Mouse (Mus musculus): ENCODE data around the gene Agap2. TPM values are rescaled to one million over a fixed set of nuclear protein-coding genes. Genes with fewer than 3 reads are reported as not detected.

Agap2 gene
- 100 to 1,000 TPM; 166 to 167 TPM for total RNA-seq (2023)

GRCm38 (mm10) chr10:127075080-127075479 lies at the start of gene Agap2:
Gene Agap2 (plus strand): TSS chr10:127075284.

DNA sequence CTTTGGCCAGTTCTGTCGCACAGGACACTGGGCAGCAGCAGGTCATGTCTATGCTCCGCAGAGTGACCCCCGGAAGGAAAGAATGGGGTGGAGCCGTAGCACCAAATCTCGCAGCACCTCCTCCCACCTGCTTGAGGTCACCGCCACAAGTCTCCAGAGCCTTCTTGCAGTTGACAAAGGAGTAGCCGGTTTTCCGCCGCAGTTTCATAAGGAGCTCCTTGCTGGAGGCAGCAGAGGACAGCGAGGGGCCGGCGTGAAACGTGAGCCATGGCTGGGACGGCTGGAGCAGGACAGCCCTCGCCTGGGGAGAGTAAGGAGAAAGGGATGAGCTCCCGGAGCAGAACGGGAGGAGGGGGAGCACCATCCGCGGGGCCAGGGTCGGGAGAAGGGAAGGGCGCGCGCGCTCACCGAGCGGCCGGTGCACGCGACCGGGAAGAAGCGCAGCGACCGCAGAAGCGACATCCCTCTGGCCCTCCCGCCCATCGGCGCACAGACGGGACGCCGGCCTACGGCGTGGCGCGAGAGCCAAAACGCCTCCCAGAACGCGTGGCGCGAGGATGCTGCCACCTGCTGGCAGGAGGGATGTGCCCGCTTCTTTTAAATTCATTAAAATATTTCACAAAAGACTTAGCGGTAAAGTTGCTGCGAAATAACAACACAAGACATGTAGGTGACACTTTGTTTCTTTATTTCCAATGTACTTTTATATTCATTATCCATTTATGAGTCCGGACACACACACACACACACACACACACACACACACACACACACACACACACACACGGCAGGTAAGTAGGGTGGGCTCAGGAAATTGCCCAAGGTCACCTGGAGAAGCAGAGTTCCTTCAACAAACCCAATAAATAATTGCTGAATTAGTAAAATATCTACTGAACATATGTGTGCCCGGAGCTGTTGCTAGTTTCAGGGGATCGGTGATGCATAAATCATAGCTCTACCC lies 44.5 kb upstream of the Agap2 start, which contains the start of gene Tsfm:
Gene Tsfm (minus strand): TSS at position 505 of the 961 bp plus-strand sequence.

DNA sequence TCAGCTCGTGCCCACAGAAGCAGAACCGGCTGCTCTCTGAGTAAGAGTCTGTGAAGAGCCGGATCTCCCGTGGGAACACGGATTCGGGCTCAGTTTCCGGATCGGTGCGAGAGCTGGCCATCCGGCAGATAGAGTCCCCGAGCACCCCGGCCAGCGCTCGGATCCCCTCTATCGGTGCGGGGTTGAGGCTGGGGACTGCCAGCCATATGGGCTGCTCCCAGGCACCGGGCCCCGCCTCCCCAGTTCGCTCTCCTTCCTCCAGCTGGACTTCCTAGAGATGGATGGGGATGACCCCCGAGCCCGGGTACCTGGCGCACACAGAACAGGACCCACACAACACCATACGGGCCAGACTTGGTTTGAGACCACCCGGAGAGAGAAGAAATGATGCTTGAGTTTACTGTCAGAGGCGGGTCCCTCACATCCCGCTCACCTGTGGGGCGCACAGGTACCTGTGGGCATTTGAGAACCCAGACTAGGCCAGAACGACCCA lies 33.8 kb upstream of the Agap2 start, which contains the start of the genes Mettl1 and Eef1akmt3:
Gene Mettl1 (plus strand): TSS at position 141 of the 493 bp plus-strand sequence.
Gene Eef1akmt3 (minus strand): TSS at position 240 of the 493 bp plus-strand sequence.

GRCm38 (mm10) chr10:127047954-127048353 lies 27.1 kb upstream of the Agap2 start, which contains the start of gene Cyp27b1:
Gene Cyp27b1 (plus strand): TSS chr10:127048250.

DNA sequence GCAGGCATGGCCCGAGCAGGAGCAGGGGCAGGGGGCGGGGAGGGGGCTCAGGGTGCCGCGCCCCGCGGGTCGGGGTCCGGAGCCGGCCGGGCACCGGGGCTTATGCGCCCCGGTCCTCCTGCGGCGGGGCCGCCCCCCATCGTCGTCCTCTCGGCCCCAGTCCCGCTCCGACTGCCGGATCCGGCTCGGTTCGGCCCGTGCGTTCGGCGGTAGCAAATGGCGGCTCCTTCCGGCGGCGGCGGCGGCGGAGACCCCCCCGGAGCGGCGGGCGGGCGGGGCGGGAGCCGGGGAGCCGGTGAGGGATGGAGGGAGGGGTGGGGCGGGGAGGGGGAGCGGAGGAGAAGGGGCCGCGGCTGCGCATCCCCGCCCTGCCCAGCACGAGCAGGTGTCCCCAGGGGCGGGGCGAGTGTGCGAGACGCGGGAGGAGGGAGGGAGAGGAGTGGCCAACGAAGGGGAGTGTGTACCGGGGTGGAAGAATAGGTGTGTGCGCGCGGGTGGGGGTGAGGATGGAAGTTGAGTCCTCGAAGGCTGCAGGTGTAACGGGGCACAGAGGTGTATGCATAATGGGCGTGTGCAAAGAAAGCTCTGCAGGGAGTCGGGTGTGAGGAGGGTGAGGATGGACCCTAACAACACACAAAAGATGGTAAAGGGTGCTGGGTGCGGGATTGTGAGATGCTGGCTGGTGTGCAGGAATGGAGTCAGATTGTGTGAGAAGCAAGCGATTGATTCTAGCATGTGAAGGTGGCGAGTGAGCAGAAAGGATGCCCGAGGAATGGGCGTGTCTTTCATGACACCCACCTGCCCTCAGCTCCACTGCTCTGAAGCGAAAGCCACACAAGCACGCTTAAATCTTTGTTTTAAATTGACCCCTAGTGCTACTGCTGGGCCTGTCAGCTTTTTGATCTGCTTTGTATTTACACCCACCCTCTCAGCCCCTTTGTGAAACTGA lies 14.8 kb upstream of the Agap2 start, which contains the start of gene March9:
Gene March9 (minus strand): TSS at position 217 of the 949 bp plus-strand sequence.

DNA sequence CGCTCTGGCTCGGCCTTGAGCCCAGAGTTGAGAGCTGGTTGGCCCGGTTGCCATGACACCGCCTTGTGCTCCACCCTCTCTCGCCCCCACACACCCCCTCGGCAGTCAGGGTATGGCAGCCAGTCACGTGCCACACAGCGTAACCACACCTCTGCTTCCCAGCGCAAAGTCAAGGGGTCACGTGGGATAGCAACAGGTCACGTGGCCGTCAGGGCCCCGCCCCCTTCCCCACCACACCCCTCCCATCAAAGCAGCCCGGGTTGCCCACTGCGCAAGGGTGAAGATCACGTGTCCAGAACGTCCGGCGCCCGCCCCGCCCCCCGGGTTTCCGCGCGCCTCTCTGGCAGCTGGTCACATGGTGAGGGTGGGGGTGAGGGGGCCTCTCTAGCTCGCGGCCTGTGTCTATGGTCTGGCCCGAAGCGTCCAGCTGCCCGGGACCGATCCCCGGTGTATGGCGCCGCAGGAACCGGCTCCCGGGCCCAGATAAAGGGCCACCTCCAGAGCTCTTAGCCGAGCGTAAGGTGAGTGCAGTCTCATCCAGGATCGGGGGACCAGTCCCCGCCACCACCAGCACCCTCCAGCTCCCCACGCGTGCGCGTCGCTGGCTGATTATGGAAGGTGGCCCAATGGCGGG lies 11.7 kb upstream of the Agap2 start, which contains the start of gene Cdk4:
Gene Cdk4 (plus strand): TSS at position 296 of the 634 bp plus-strand sequence.

DNA sequence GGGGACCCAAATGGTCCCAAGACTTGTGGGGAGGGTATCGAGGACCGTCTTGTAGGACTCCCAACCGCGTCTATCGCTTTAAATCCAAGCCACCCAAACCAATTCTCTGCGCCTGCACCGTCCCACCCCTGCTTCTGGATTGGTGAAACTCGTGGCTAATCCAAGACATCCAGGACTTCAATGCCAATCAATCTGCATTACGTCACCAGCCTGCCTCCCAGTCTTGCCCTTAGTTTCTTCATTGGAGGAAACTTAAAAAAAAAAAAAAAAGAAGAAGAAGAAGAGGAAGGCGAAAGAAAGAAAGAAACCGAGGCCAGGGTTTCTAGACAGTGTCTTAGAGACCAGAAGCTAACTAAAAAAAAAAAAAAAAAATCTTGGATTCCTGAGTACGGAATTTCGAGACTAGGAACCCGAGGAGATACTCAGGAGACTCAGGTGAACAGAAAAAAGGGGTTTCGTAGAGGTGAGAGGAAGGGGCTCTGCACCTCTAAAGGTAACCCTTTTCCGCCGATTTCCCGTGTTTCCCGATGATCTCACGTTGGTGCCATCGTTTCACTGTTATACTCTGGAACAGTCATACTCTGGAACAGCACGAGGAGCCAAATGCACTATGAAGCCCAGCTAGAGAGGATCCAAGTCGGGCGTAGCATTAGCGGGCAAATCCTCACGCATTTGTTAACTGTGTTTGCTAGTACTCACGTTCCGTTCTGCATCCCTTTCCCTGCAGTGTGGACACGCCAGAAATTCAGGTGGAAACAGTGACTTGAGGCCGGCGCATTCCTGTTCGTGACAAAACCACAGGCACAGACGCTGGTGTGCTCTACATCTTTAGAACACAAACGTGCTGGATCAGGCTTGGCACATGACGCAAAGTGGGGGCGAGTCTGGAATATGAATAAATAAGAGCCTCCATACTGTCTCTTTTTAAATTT lies 4.6 kb upstream of the Agap2 start, which contains the start of gene Tspan31:
Gene Tspan31 (minus strand): TSS at position 75 of the 932 bp plus-strand sequence.

DNA sequence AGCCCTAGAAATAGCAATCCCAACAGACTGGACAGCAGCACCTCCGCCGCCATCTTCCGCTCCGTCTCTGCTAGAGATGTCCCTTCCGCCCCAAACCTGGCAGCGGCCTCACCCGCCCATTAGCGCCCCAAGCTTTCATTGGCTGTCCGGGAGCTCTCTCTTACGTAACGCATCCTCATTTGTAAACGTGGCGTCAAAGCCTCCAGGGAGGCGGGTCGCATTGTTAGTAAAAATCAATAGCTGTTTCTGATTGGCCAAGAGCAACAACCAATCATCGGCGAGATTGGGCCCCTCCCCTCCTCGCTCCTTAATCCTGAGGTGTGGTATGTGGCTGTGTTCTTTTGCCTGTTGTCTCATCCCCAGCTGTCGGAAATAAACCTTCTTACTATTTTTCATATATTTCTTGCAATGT lies 46.0 kb downstream of the Agap2 start, which contains the start of gene Os9:
Gene Os9 (minus strand): TSS at position 66 of the 412 bp plus-strand sequence.

Other genes starting within 250 kb of the Agap2 start
- gene Atp23, start 173.9 kb upstream of the Agap2 start, total RNA-seq (2023) = 1 to 10 TPM; 6.7 to 8.1 TPM
- gene Ctdsp2, start 96.6 kb upstream of the Agap2 start, total RNA-seq (2023) = 10 to 100 TPM; 94.7 to 97.8 TPM
- gene Avil, start 74.6 kb upstream of the Agap2 start, total RNA-seq (2023) = 1 to 10 TPM; 2.1 to 2.2 TPM
- gene Tsfm, start 44.4 kb upstream of the Agap2 start, total RNA-seq (2023) = 10 to 100 TPM; 18.8 to 20.9 TPM
- 10 to 100 TPM; 23.4 to 26.8 TPM for gene Mettl1, start 33.9 kb upstream of the Agap2 start, total RNA-seq (2023)
- under 1 TPM in 1 of 2 experiments, not detected in 1; 0.21 TPM for gene Eef1akmt3, start 33.8 kb upstream of the Agap2 start, total RNA-seq (2023)
- 1 to 10 TPM in 1 of 2 experiments, under 1 TPM in 1; 0.80 to 2.0 TPM for gene Cyp27b1, start 27.0 kb upstream of the Agap2 start, total RNA-seq (2023)
- 1 to 10 TPM; 5.4 to 5.7 TPM for gene March9, start 15.1 kb upstream of the Agap2 start, total RNA-seq (2023)
- gene Cdk4, start 11.8 kb upstream of the Agap2 start, total RNA-seq (2023) = 100 to 1,000 TPM; 143 to 156 TPM
- gene Tspan31, start 5.0 kb upstream of the Agap2 start, total RNA-seq (2023) = 10 to 100 TPM; 10.3 to 13.2 TPM
- 100 to 1,000 TPM in 1 of 2 experiments, 10 to 100 TPM in 1; 98.4 to 100 TPM for gene Os9, start 45.8 kb downstream of the Agap2 start, total RNA-seq (2023)
- 100 to 1,000 TPM; 696 to 735 TPM for gene B4galnt1, start 89.9 kb downstream of the Agap2 start, total RNA-seq (2023)
- under 1 TPM in 1 of 2 experiments, not detected in 1; 0.29 TPM for gene Slc26a10, start 105.4 kb downstream of the Agap2 start, total RNA-seq (2023)
- gene Arhgef25, start 114.8 kb downstream of the Agap2 start, total RNA-seq (2023) = 1 to 10 TPM in 1 of 2 experiments, not detected in 1; 1.5 TPM
- gene Dtx3, start 120.4 kb downstream of the Agap2 start, total RNA-seq (2023) = 10 to 100 TPM; 53.6 to 73.9 TPM
- 10 to 100 TPM; 44.9 to 47.9 TPM for gene Pip4k2c, start 136.3 kb downstream of the Agap2 start, total RNA-seq (2023)
- gene Kif5a, start 188.1 kb downstream of the Agap2 start, total RNA-seq (2023) = under 1 TPM; 0.44 to 0.56 TPM
- 10 to 100 TPM; 98.0 to 98.9 TPM for gene Dctn2, start 191.1 kb downstream of the Agap2 start, total RNA-seq (2023)
- 100 to 1,000 TPM; 110 to 113 TPM for gene Mbd6, start 213.7 kb downstream of the Agap2 start, total RNA-seq (2023)
- 10 to 100 TPM; 51.4 to 67.0 TPM for gene Mars, start 236.5 kb downstream of the Agap2 start, total RNA-seq (2023)
- 100 to 1,000 TPM; 317 to 326 TPM for gene Arhgap9, start 246.7 kb downstream of the Agap2 start, total RNA-seq (2023)

Data from T-cell, adult 66 days (primary cell).